Mouse (Mus musculus): ENCODE results near the gene Adamts2.

The Adamts2 gene

DNA sequence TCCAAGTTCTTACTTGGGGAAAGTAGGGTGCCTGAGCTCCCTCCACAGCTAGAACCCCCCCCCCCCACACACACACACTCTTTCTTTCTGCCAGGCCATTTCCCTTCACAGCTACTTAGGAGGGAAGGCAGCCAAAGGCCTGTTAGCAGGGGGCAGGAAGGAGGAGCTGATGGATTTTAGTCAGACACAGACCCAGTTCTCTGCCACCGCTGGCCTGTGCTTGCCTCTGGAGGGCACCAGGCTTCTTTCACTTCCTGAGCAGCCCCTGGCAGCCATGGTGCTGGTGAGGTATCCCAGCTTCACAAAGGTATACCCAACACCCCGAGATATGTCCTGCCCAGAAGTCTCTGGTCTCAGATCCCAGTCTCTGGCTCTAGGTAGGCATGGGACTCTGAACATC is 22.4 kb downstream of the Adamts2 start:
- DNase-seq, result peak; percentile 64 to 74

GRCm38 (mm10) chr11:50624720-50625119 is 22.8 kb downstream of the Adamts2 start:
- DNase-seq, result peak; percentile 59 to 73

- peak in 1 of 2 experiments; percentile 26 for DNase-seq
Observed at GRCm38 (mm10) chr11:50628915-50629314, 27.0 kb downstream of the Adamts2 start.

DNA sequence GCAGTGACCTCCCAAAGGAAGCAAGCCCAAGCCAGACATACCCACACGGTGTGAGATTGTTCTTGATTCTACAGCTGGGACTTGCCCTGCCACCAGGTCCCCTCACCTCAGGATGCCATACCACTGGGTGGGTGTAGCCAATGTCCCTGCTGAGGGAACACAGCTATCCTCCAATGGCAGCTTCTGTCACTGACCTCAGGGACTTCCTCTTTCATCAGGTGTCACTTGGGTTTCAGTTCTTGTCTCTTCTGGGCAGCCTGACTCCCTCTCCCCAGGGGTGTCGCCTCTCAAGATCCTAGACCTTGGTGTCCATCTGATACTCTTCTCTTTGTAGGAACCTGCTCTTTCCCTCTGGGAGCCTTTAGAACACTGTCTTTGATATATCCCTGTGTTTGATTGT is 28.6 kb downstream of the Adamts2 start:
- DNase-seq, result no peak

- peak; percentile 87 to 93 for DNase-seq
Observed at GRCm38 (mm10) chr11:50632270-50632669, 30.4 kb downstream of the Adamts2 start.

GRCm38 (mm10) chr11:50635051-50635590 is 33.2 kb downstream of the Adamts2 start:
- DNase-seq, result no peak

DNA sequence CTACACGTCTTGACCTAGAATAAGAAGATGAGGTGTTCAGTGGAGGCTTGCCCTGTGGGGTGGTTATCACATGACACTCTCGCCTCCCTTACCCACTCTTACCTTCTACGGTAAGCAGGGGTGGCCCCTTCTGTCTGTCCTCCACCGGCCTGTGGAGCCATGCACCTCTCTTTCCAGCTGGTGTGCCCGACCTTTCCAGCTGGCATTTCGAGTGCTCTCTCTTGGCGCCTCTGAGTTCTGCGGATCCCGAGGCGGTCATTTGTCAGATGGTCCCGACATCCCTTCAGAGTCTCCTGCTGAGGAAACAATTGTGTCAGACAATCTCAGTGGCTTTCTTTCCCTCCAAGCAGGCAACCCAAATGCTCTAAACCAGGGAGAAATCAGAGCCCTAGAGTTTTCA is 35.1 kb downstream of the Adamts2 start:
- peak; percentile 66 to 74 for DNase-seq

- DNase-seq, result peak; percentile 86 to 91
Observed at GRCm38 (mm10) chr11:50638197-50638867, 36.4 kb downstream of the Adamts2 start.

GRCm38 (mm10) chr11:50638868-50639220 is 37.0 kb downstream of the Adamts2 start:
- DNase-seq, result peak; percentile 77 to 82

DNA sequence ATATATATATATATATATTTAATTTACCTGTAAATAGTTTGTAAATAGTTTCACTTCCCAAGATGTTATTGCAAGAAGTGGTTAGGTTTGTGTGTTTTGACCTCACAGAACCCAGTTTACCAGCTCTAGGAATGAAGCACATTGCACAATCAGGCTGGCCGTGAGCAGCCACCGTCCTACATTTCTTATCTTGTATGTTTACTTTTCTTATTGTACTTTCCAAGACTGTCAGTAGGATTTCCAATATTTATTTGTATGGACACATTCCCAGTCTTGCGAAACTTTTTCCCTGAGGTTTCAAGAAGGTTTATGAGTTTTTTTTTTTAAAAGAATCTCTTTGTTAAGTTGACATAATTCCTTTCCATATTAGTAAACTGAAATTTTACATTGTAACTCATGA is 40.7 kb downstream of the Adamts2 start:
- DNase-seq, result no peak

DNA sequence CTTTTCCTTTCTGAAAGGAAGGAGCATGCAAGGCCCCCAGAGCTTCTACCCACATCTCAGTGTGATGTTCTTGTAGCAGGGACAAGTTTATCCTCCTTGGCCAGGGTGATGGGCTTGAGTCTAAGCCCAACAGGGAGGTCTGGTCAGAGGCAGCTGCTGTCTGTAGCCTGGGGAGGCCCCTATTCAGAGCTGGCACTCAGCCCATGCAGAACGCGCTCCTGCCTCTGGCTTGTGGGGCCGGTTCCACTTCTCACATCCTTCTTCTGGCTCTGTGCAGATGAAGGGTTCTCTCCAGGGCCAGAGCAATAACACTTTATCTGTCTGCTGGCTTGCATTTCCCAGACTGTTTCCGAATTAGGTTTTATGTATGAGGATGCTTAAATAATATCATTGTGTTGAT is 44.3 kb downstream of the Adamts2 start:
- peak in 1 of 2 experiments; percentile 62 for DNase-seq

DNA sequence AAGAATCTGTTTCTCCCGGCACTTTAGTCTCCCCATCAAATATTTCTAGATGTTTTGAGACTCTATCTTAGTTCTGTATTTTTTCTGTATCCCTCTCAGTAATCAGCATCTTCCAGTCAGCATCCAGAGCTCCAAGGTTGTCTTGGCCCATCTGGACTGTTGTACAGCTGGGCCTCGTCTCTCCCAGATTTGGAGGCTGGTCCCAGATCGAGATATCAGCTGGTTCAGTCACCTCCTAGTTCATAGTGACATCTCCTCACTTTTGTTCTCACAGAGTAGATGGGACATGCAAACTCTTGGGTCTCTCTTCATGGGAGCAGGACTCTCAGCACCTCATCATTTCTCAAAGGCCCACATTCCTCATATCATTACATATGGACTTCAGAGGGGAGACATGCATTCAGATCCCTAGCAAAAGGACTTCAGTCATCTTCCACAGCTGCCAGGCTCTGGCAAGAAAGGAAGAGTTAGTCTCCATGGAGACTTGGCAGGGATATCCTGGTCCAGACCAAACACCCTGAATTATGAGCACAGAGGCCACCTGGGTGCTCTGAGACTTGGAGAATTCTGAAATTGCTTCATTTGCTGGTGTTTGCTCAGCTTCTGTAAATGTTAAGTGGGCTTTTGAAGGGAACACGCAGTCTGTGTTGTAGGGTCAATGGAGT is 46.4 kb downstream of the Adamts2 start:
- peak in 1 of 2 experiments; percentile 29 for DNase-seq

DNA sequence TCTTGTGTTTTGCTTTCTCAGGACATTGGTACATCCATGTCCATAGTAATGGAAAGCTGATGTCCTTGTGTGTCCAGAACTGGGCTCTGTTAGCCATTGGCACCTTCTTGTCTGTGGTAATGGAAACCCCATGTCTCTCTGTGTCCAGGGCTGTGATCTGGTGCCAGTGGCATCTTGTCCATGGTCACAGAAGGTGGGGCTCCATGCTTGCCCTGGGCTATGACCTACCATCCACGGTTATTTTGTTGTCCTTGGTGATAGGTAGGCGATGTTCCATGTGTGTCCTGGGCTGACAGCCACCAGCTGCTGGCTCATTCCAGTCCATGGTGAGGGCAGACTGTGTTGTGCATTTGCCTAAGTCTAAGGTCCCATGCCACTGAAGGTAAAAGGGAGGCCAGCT is 48.2 kb downstream of the Adamts2 start:
- DNase-seq, result no peak

- DNase-seq, result peak; percentile 77 to 78
Observed at GRCm38 (mm10) chr11:50653746-50654431, 52.0 kb downstream of the Adamts2 start.

DNA sequence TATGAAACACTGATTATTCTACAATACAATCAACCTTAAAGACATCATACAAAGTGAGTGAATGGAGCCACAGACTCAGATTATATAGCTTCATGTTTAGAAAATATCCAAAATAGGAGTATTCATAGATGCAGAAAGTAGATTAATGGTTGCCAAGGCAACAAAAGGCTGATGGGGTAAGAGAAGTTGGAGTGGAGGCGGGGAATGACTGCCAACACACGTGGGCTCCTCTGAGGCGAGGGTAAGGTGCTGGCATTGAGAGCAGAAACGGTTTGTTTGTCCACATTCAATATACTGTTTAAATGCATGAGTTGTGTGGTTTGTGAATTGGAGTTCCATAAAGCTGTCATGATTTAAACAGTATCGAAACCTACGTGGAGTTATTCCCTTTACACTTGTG is 56.9 kb downstream of the Adamts2 start:
- peak in 1 of 2 experiments; percentile 56 for DNase-seq

- DNase-seq, result no peak
Observed at GRCm38 (mm10) chr11:50662176-50662575, 60.3 kb downstream of the Adamts2 start.

DNA sequence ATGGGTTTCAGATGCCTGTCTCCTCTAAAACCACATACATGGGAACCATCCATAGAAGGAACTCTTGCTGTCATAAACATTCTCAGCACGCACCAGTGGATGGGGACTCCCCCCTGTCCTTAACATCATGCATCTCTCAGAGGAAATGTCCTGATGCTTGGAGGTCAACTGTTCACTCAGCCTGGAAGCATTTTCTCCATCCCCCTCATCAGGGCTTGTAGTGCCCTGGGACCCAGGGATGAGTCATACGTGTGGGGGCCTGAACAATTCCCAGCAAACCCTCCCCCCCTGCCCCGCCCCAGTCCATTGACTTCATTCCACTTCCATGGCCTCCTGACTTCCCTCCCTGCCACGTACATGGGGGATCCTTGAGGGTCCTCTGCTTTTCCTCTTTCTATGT is 62.9 kb downstream of the Adamts2 start:
- DNase-seq, result no peak

- DNase-seq, result peak; percentile 98 to 99
Observed at GRCm38 (mm10) chr11:50669542-50670362, 67.9 kb downstream of the Adamts2 start.

DNA sequence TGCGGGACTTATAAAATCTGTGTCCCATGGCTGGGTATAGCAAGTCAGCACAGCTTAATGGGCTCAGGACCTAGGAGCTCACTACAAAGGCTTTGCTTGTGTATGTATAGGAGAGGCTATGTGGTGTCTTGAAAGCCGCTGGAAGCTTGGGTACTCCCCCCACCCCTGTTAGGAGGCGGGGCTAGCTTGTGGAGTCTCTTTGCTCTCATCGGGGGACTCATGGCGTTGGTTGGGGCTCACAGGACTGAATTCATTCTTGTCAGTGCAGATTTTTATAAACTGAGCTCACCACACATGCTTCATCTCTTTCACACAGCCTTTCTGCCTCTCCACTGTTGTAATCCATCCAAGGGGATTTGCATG is 68.5 kb downstream of the Adamts2 start:
- DNase-seq, result no peak

- peak in 1 of 2 experiments; percentile 30 for DNase-seq
Observed at GRCm38 (mm10) chr11:50670881-50671280, 69.0 kb downstream of the Adamts2 start.

DNA sequence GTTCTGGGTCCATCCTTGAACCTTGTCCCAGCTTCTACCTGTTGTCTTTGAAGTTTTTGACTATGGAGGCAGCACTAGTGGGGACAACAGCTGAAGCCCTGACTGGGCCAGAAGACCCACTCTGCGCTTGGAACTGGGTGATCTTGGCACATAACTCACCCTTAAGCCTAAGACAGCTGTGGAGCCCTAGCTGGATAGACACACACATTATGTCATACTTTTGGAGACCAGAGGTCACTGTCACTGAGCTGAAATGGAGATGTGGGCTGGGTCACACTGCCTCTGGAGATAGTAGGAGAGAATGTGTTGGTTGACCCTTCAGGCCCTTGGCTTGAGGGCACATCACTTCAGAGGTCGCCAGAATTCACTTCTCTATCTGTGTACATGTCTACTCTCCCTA is 69.5 kb downstream of the Adamts2 start:
- DNase-seq, result no peak

DNA sequence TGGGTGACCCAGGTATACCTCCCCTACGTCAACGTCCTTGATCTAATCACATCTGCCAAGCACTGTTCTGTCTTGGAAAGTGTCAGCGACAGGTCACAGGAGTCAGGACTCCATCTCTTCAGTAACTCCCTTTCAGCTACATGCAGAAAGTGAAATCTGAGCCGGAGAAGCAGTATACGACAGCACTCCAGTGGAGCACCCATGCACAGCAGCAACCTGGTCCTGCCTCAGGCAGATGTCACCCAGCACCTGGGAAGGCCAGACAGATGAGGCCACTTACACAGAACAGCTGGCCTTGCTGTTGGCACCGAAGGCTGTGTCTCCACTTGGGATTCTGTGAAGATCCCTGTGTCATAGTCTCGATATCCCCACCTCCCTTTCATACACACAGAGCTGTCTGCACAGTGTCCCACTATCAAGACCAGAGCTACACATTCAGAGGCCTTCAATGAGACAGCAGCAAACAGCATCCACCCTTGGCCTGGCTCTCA is 70.0 kb downstream of the Adamts2 start:
- peak in 1 of 2 experiments; percentile 23 for DNase-seq

- DNase-seq, result peak; percentile 87 to 92
Observed at GRCm38 (mm10) chr11:50672866-50673265, 71.0 kb downstream of the Adamts2 start.

Measured in cerebellum, postnatal 10 days (tissue).